In the genomic region with DNA sequence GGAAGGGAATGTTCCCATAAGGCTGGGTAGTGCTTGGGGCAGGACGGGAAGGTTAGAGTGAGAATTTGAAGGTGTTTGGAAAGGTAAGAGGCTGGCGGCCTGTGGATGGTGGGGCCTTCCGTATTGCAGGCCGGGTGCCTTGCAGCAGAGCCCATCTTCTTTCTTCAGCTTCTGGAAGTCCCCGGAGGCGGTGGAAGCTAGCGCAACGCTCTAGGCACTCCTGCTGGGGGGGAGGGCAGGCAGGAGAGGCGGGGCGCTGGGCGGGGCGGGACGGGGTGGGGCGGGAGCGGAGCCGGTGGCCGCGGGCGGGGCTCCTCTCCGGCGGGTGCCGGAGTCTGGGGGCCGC, we compare ENCODE assay signal across 8 mouse cellular contexts. TPM values are rescaled to one million over a fixed set of nuclear protein-coding genes. Genes with fewer than 3 reads are reported as not detected.
A peak's percentile ranks its signal among the peaks of the same experiment; 100 is the strongest.
DNase-seq lines count a peak whose midpoint lies in the region; ATAC-seq and TF ChIP-seq lines count a peak whose summit lies in the region.

No protein-coding gene starts in this region.

- no peaks in the 10 kb centered on the region for H3K36me3 ChIP-seq in E14TG2a.4 (ENCODE audit: insufficient read depth, low read length)
- no peaks in the 10 kb centered on the region for H3K36me3 ChIP-seq in forebrain, embryonic 15.5 days
- H3K36me3 ChIP-seq in limb, embryonic 11.5 days (ENCODE audit: control insufficient read depth, insufficient read depth, low read length), result no peaks in the 10 kb centered on the region

- H3K4me3 ChIP-seq in E14TG2a.4 (replicated peaks; ENCODE audit: low read length), result peak overlapping the region; percentile 72
- peak overlapping the region; percentile 61 for H3K4me3 ChIP-seq in forebrain, embryonic 15.5 days
- H3K4me3 ChIP-seq in limb, embryonic 11.5 days (ENCODE audit: low read depth, low read length), result peak overlapping the region; percentile 22

- H3K4me2 ChIP-seq in forebrain, embryonic 15.5 days (replicated peaks), result peak overlapping the region; percentile 73
- H3K4me2 ChIP-seq in limb, embryonic 11.5 days (ENCODE audit: low read depth, severe bottlenecking), result peak overlapping the region; percentile 56

- WGBS in forebrain, embryonic 15.5 days, result 2% methylated on average over 22 of the region's 23 CpGs
- 4% methylated on average over 8 of the region's 23 CpGs for WGBS in limb, embryonic 11.5 days

- peak; percentile 69 for DNase-seq in cerebellum, adult 11-12 months
- DNase-seq in limb, embryonic 11.5 days (ENCODE audit: low spot score), result peak; percentile 31
- peak; percentile 71 for DNase-seq in right cerebral cortex, postnatal 14 days
- no peak for DNase-seq in urinary bladder, adult 18-20 months (ENCODE audit: low spot score in 2 of 2)
- DNase-seq in kidney, adult 8-10 months, result no peak

- H3K27ac ChIP-seq in forebrain, embryonic 15.5 days (replicated peaks), result peak overlapping the region; percentile 39
- H3K27ac ChIP-seq in limb, embryonic 11.5 days (replicated peaks; ENCODE audit: low read depth, low read length), result no peak overlapping the region

- H3K9me3 ChIP-seq in E14TG2a.4 (ENCODE audit: low read length), result no peaks in the 10 kb centered on the region
- no peaks in the 10 kb centered on the region for H3K9me3 ChIP-seq in forebrain, embryonic 15.5 days
- H3K9me3 ChIP-seq in limb, embryonic 11.5 days (ENCODE audit: control insufficient read depth, low read length), result no peaks in the 10 kb centered on the region

- H3K4me1 ChIP-seq in E14TG2a.4 (replicated peaks; ENCODE audit: low read depth, low read length), result peaks cover 4% of the 10 kb centered on the region
- H3K4me1 ChIP-seq in forebrain, embryonic 15.5 days, result peaks cover 33% of the 10 kb centered on the region
- no peaks in the 10 kb centered on the region for H3K4me1 ChIP-seq in limb, embryonic 11.5 days (ENCODE audit: control insufficient read depth, insufficient read depth, low read length)

- H3K27me3 ChIP-seq in E14TG2a.4 (ENCODE audit: insufficient read depth, low read length), result peaks cover 61% of the 10 kb centered on the region
- peaks cover 15% of the 10 kb centered on the region for H3K27me3 ChIP-seq in forebrain, embryonic 15.5 days
- H3K27me3 ChIP-seq in limb, embryonic 11.5 days (ENCODE audit: control insufficient read depth, insufficient read depth, low read length), result peaks cover 9% of the 10 kb centered on the region

- H3K9ac ChIP-seq in forebrain, embryonic 15.5 days (replicated peaks), result peak overlapping the region; percentile 66
- H3K9ac ChIP-seq in limb, embryonic 11.5 days (ENCODE audit: low read length), result no peak overlapping the region

- TF ChIP-seq CTCF in E14TG2a.4 (conservative IDR thresholded peaks at IDR 0.05; ENCODE audit: low read length), result no peak

- no peak for ATAC-seq in cerebellum, adult (ENCODE audit: insufficient number of reproducible peaks, low FRiP score, low TSS enrichment)
- peak; percentile 76 for ATAC-seq in forebrain, embryonic 15.5 days (replicated peaks)
- no peak for ATAC-seq in limb, embryonic 11.5 days (ENCODE audit: insufficient number of reproducible peaks, low FRiP score, low TSS enrichment, low read depth)

RNA-seq across cellular contexts. Expression of gene Golga7b, which starts 8.0 kb away (rescaled TPM):
- 28.6 and 31.5 TPM in 2 replicates for polyA plus RNA-seq in forebrain, embryonic 15.5 days (2015; fragmentation: Nextera tagmentation; extraction: Ambion mirVana)
- polyA plus RNA-seq in limb, embryonic 11.5 days (2014; fragmentation: Nextera tagmentation; extraction: Ambion mirVana), result not detected in 2 replicates

RNA-seq across cellular contexts. Expression of gene Sfrp5, which starts 53.4 kb away (rescaled TPM):
- polyA plus RNA-seq in forebrain, embryonic 15.5 days (2015; fragmentation: Nextera tagmentation; extraction: Ambion mirVana), result 0.54 and 0.78 TPM in 2 replicates
- 0.13 and 0.25 TPM in 2 replicates for polyA plus RNA-seq in limb, embryonic 11.5 days (2014; fragmentation: Nextera tagmentation; extraction: Ambion mirVana)

Comparison
In these comparisons a context has a peak if more than half of its experiments do, and no peak if none do; other contexts are left out.
1. DNase-seq: peak in cerebellum, adult 11-12 months (single experiment), limb, embryonic 11.5 days (single experiment) and right cerebral cortex, postnatal 14 days (single experiment); none in urinary bladder, adult 18-20 months (0 of 2) and kidney, adult 8-10 months (0 of 2).
2. H3K4me3 ChIP-seq: peak in every context shown above with its lines; median percentile 72 in E14TG2a.4; 61 in forebrain, embryonic 15.5 days; 22 in limb, embryonic 11.5 days.
3. RNA of gene Golga7b, which starts 8.0 kb away (polyA plus RNA-seq): 28.6 to 31.5 TPM in forebrain, embryonic 15.5 days; not detected in limb, embryonic 11.5 days; every median in the first group is over 10 times any median in the second.